Mouse (Mus musculus) spleen, adult 12 weeks (tissue): ENCODE measurements around the gene Zkscan16.

Source experiments
- DNase-seq: peaks from one replicate; pipeline ENCODE4 v3.0.0; 2022; ENCODE audit warnings: low spot score

The Zkscan16 gene

DNA sequence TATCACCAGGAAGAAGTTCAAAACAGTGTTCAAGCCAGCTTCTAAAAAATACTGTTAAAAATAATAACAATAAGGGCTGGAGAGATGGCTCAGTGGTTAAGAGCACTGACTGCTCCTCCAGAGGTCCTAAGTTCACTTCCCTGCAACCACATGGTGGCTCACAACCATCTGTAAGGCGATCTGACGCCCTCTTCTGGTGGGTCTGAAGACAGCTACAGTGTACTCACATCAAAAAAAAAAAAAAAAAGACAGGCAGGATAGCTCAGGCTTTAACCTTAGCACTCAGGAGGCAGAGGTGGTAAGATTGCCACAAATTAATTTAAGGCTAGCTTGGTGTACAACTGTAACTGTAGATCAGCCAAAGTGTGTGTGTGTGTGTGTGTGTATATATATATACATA, 57.2 kb downstream of the Zkscan16 start:
- DNase-seq, result peak; percentile 24

- DNase-seq, result peak; percentile 87
Measured at GRCm38 (mm10) chr4:59002948-59003805, 59.7 kb downstream of the Zkscan16 start, which contains the start of gene Gm20503. Gm20503 (plus strand) TSS chr4:59003210.

DNA sequence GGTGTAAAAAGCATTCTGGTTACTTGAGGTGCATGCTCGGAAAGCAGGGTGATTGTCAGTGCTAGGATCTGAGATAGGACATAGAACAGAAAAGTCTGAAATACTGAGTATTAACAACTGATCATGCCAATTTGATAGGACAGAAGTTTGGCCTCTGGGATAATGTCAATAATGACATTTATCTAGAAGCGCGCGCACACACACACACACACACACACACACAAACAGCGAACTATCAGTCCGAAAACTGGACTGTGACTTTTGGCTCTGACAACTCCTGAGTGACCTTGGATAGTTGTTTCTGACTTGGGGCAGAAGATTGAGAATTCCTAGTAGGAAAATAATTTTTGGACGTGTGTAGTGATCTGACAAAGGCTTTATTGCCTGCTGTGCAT, 60.4 kb downstream of the Zkscan16 start:
- no peak for DNase-seq

DNA sequence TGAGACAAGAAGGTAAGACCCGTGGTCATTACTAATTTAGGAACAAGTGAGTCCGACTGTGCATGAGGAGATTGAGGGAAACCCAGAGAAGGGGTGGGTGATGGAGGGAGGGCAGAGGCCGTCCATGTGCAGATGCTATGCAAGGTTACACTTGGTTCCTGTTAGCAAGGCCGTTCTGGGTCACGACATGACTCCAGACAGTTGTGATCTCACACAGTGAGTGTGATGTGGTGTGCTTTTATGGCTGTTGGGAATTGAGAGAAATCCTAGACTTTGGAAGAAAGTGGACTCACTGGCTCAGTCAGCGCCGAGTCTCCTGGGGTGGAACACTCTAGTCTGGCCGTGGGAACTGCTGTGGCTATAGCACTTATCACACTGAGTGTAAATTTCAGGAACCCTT, 62.8 kb downstream of the Zkscan16 start:
- no peak for DNase-seq

GRCm38 (mm10) chr4:59007016-59007415, 63.6 kb downstream of the Zkscan16 start:
- DNase-seq, result no peak
